Mouse (Mus musculus) lung, adult 2 months (tissue): ENCODE results near the gene Cuta. TPM values are rescaled to one million over a fixed set of nuclear protein-coding genes. Genes with fewer than 3 reads are reported as not detected.
"Not testable (repeated sequence)": the region's sequence is repeated elsewhere in the genome, so short reads cannot be mapped to it uniquely, and the experiment has no call there.

Experiments
- DNase-seq: peaks from one replicate; pipeline ENCODE4 v3.0.0; 2022
- H3K4me1 ChIP-seq: fragments of 200-500 bp; 2 replicates; pipeline ENCODE4 v1.6.1; 2011; ENCODE audit warnings: low read length; ENCODE audit not compliant: control insufficient read depth, insufficient read depth
- H3K4me3 ChIP-seq: fragments of 200-500 bp; replicated peaks from 2 replicates; pipeline ENCODE3; 2011; ENCODE audit warnings: low read depth, mild to moderate bottlenecking, control low read depth, low read length; ENCODE audit errors: extremely low read depth
- CTCF ChIP-seq: fragments of 200-500 bp; IDR thresholded peaks from 2 replicates; pipeline ENCODE4 v1.5.1; 2011; ENCODE audit warnings: mild to moderate bottlenecking, low read length, control low read depth; ENCODE audit not compliant: insufficient read depth
- POLR2A ChIP-seq: fragments of 200-500 bp; IDR thresholded peaks from 2 replicates; pipeline ENCODE4 v1.6.1; 2011; ENCODE audit warnings: low read depth, mild to moderate bottlenecking, control low read depth, low read length, borderline replicate concordance; ENCODE audit errors: extremely low read depth
- whole genome bisulfite sequencing: fragments of 180-500 bp; shearing (Covaris S2); methylation state at CpG from one replicate; pipeline ENCODE4 v1.1.7; 2018; 5-methylcytosine and 5-hydroxymethylcytosine counted together
- polyA plus RNA-seq: library from polyadenylated mRNA; depleted of rRNA; stranded (reverse); fragments of >200 nt; gene quantifications from 2 replicates; pipeline ENCODE4 v1.2.3, GENCODE M21; 2012

The Cuta gene
- polyA plus RNA-seq, 1 experiment, result 129 TPM

GRCm38 (mm10) chr17:26937883-26938695, 1.3 kb downstream of the Cuta start:
- DNase-seq, result no peak
- H3K4me3 ChIP-seq, result peak overlapping the region; percentile 80
- H3K4me1 ChIP-seq, result peaks cover 9% of the 10 kb centered on the region
- 45% methylated on average over 16 of the region's 16 CpGs for WGBS
- TF ChIP-seq CTCF, result no peak

- H3K4me1 ChIP-seq, result peaks cover 9% of the 10 kb centered on the region
- WGBS, result 83% methylated on average over 15 of the region's 15 CpGs
- TF ChIP-seq POLR2A (no peak), CTCF (no peak)
These were observed 2.3 kb downstream of the Cuta start for GRCm38 (mm10) chr17:26936921-26937695.

GRCm38 (mm10) chr17:26936453-26936852, 2.9 kb downstream of the Cuta start:
- DNase-seq, result no peak
- H3K4me1 ChIP-seq, result peaks cover 9% of the 10 kb centered on the region
- WGBS, result 80% methylated on average over 12 of the region's 12 CpGs
- no peak overlapping the region for H3K4me3 ChIP-seq
- TF ChIP-seq CTCF (no peak), POLR2A (no peak)

More at GRCm38 (mm10) chr17:26936921-26937695, 2.3 kb downstream of the Cuta start:
- no peak overlapping the region for H3K4me3 ChIP-seq
- DNase-seq, result no peak

GRCm38 (mm10) chr17:26935027-26935426, 4.3 kb downstream of the Cuta start:
- TF ChIP-seq CTCF (no peak), POLR2A (no peak)
- 87% methylated on average over 9 of the region's 9 CpGs for WGBS
- DNase-seq, result no peak
- peaks cover 9% of the 10 kb centered on the region for H3K4me1 ChIP-seq
- no peak overlapping the region for H3K4me3 ChIP-seq

- WGBS, result 74% methylated on average over 16 of the region's 16 CpGs
- TF ChIP-seq CTCF (no peak), POLR2A (no peak)
- DNase-seq, result no peak
- H3K4me3 ChIP-seq, result peak overlapping the region; percentile 69
- H3K4me1 ChIP-seq, result peaks cover 9% of the 10 kb centered on the region
These were observed 5.2 kb downstream of the Cuta start for GRCm38 (mm10) chr17:26933885-26934827.

- no peak for DNase-seq
- H3K4me3 ChIP-seq, result peak overlapping the region; percentile 69
- 4% methylated on average over 13 of the region's 13 CpGs for WGBS
- TF ChIP-seq CTCF (no peak), POLR2A (no peak)
- peaks cover 9% of the 10 kb centered on the region for H3K4me1 ChIP-seq
These were observed 6.0 kb downstream of the Cuta start for GRCm38 (mm10) chr17:26933419-26933818.

- DNase-seq, result peak; percentile 99
- TF ChIP-seq POLR2A (peak; percentile 88; the same call in 1 of the 2 replicates), CTCF (no peak)
- WGBS, result under 1% methylated on average over 43 of the region's 43 CpGs
- Histone ChIP-seq H3K4me3 (peak within 1 kb of the TSS; percentile 69), H3K4me1 (peaks cover 8% of the 10 kb centered on the region)
These were observed 6.5 kb downstream of the Cuta start, which contains the start of gene Phf1 for GRCm38 (mm10) chr17:26932839-26933398. TSS of gene Phf1 (plus strand) at chr17:26933052.

GRCm38 (mm10) chr17:26931795-26932194, 7.6 kb downstream of the Cuta start:
- H3K4me1 ChIP-seq, DNase-seq, H3K4me3 ChIP-seq: not testable (repeated sequence)
- 53% methylated on average over 7 of the region's 7 CpGs for WGBS
- peak; percentile 66 for TF ChIP-seq CTCF

- DNase-seq, H3K4me1 ChIP-seq, H3K4me3 ChIP-seq: not testable (repeated sequence)
- 97% methylated on average over 9 of the region's 9 CpGs for WGBS
These were observed 14.0 kb downstream of the Cuta start for GRCm38 (mm10) chr17:26925414-26925813.

GRCm38 (mm10) chr17:26922368-26922767, 17.0 kb downstream of the Cuta start:
- H3K4me1 ChIP-seq, H3K4me3 ChIP-seq, DNase-seq: not testable (repeated sequence)
- WGBS, result 89% methylated on average over 6 of the region's 6 CpGs

GRCm38 (mm10) chr17:26919516-26919915, 19.9 kb downstream of the Cuta start:
- not testable (repeated sequence) for H3K4me3 ChIP-seq, H3K4me1 ChIP-seq, DNase-seq
- WGBS, result 49% methylated on average over 2 of the region's 2 CpGs
